Mouse (Mus musculus) adrenal gland, postnatal 14 days (tissue): ENCODE measurements around the gene Nit1. TPM values are rescaled to one million over a fixed set of nuclear protein-coding genes. Genes with fewer than 3 reads are reported as not detected.

Source experiments
- DNase-seq: peaks from one replicate; pipeline ENCODE4 v3.0.0; 2021; ENCODE audit warnings: mixed read lengths
- long read RNA-seq, 2 experiments: library from polyadenylated mRNA; stranded (forward); transcript quantifications; one replicate each; pipeline ENCODE4 v2.0.0; 2021
- total RNA-seq: library from RNA; stranded (reverse); gene quantifications from 2 replicates; pipeline ENCODE4 v1.2.3, GENCODE M21; 2021

Gene Nit1
- total RNA-seq, result 62.1 and 62.8 TPM in 2 replicates
- long read RNA-seq, experiment 1, transcript Nit1-201 (7 exons, 3,041 nt), result minor isoform, 6 of 94 reads
- long read RNA-seq, experiment 1, transcript Nit1-202 (7 exons, 1,335 nt), result major isoform, 19 of 94 reads
- long read RNA-seq, experiment 1, partial matches to known transcripts, result 66 of 94 reads
- long read RNA-seq, experiment 1, other reads (novel, unspliced or antisense), result 2 of 94 reads
- long read RNA-seq, experiment 2, transcript Nit1-202 (7 exons, 1,335 nt), result major isoform, 16 of 86 reads
- long read RNA-seq, experiment 2, partial matches to known transcripts, result 4 of 86 reads
- long read RNA-seq, experiment 2, other reads (novel, unspliced or antisense), result 64 of 86 reads

DNA sequence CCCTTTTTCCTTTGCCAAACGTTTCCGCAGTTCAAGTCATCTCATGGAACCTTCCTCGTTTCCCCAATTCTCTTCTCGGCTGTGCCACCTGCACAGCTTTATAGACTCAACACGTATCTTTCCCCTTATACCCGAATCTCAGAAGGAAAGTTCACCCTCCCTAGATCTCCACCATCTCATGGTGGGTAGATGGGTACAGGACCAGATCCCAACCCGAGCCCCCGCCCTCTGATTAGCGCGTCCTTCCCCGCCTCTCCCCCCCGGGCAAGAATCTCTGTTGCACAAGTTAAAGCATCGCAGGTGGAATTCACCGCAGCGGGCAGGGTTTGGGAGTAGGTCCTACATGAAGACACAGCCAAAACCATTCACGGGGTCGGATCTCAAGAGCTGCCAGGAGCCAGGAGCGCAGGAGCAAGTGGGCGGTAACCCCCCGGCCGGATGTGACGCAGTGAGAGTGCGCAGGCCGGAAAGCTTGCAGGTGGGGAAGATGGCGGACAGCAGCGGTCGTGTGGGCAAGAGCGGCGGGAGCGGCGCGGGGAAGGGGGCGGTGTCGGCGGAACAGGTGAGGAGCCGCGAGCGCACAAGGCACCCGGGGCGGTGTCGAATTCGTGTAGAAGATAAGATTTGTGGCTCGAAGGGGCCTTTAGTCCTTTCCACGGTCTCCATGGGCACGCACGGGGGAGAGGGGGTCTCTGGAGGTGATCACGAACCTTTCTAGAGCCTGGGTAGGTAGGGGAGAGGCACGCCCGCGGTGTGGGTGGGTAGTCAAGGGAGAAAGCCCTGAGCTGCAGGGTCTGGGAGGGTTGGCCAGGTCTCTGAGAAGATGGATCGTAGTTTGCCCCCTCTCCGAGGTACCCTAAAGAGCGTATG, at the start of gene Nit1, which contains the start of gene Pfdn2:
TSS of gene Nit1 (minus strand) at position 422 of the 870 bp plus-strand sequence.
TSS of gene Pfdn2 (plus strand) at position 446 of the 870 bp plus-strand sequence.
- DNase-seq, result peak; percentile 97

- DNase-seq, result peak; percentile 33
Observed at GRCm38 (mm10) chr1:171390101-171390500, 44.7 kb upstream of the Nit1 start.

- peak; percentile 53 for DNase-seq
Observed at GRCm38 (mm10) chr1:171388376-171389102, 43.1 kb upstream of the Nit1 start, which contains the start of gene Arhgap30. Gene Arhgap30 (plus strand): TSS chr1:171388954.

DNA sequence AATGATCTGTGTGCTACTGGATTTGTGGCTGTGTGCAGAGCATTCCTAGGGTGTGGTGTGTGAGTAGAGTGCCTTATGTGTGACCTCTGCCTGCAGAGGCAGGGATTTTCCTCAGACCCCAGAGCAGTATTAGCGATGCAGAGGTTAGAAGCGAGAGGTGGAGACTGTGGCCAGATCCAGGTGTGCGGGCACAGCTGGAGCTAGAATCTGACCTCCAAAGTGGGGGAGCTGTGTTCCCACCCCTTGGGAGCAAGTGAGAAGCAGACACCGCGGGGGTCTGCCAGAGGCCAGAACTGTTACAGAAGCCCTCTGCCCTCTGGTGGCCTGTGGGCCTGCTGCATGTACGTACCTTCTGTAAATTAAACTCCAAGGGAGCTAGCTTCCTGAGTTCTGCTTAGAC, 41.7 kb upstream of the Nit1 start:
- DNase-seq, result no peak

- DNase-seq, result no peak
Observed at GRCm38 (mm10) chr1:171385171-171385570, 39.7 kb upstream of the Nit1 start.

GRCm38 (mm10) chr1:171384361-171384760, 38.9 kb upstream of the Nit1 start:
- DNase-seq, result no peak

- DNase-seq, result no peak
Observed at GRCm38 (mm10) chr1:171382096-171382620, 36.7 kb upstream of the Nit1 start.

DNA sequence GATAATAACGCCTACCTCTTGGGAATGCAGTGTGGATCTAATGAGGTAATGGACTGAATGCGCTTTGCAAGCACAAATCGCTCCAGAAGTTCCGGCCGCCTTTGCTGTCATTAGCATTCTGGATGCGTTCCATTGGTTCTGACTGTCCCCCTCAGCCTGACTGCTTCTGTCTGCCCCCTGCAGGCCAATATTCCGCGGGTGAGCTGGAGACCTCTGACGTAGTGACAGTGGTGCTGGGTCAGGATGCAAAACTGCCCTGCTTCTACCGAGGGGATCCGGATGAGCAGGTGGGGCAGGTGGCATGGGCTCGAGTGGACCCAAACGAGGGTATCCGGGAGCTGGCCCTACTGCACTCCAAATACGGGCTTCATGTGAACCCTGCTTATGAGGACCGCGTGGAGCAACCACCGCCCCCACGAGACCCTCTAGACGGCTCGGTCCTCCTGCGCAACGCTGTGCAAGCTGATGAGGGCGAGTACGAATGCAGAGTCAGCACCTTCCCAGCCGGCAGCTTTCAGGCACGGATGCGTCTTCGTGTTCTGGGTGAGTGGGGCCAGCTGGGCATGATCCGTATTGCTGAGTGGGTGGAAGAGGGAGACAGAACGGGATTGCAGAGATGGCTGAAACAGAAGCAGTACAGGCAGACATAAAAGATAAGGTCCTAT, 34.6 kb upstream of the Nit1 start:
- peak; percentile 90 for DNase-seq

GRCm38 (mm10) chr1:171378298-171378697, 32.9 kb upstream of the Nit1 start:
- DNase-seq, result no peak

DNA sequence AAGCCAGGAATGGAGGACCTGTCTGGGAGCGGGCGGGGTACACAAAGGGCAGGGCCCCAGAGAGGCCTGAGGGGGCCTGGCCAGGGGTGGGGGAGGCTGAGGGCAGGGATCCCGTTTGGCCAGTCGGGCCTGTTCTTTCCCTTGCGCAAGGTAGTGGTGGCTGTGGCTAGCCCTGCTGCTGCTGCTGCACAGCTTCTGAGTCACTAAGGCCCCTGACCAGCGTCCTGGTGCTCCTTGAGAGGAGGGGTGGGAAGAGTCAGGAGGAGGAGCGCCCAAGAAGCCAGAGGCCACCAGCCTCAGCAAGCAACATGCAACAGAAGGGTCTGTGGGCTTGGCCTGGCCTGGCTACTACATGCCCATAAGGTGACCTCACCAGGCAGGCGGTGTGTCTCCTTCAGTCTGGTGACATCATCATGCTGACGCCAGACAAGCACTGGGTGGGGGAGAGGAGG, 30.2 kb upstream of the Nit1 start:
- DNase-seq, result peak; percentile 12

- DNase-seq, result no peak
Observed at GRCm38 (mm10) chr1:171373946-171374345, 28.5 kb upstream of the Nit1 start.

DNA sequence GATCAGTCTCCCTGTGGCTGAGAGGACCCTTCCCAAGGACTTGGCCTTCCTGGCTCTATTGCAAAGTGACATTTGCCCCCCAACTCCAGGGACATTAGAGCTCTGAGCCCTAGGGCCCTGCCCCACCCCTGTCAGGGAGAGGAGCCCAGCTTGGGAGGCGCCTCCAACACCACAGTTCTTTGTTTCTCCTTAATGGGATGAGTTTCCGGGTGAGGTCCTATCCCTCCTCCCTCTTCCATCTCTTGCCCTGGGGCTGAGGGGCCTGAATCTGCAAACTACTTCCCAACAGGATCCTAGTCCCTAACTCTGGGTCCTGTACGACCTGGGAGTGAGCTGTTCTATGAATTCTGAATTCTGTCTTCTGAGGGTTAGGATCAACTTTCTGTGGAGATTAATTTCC, 27.4 kb upstream of the Nit1 start:
- DNase-seq, result no peak

DNA sequence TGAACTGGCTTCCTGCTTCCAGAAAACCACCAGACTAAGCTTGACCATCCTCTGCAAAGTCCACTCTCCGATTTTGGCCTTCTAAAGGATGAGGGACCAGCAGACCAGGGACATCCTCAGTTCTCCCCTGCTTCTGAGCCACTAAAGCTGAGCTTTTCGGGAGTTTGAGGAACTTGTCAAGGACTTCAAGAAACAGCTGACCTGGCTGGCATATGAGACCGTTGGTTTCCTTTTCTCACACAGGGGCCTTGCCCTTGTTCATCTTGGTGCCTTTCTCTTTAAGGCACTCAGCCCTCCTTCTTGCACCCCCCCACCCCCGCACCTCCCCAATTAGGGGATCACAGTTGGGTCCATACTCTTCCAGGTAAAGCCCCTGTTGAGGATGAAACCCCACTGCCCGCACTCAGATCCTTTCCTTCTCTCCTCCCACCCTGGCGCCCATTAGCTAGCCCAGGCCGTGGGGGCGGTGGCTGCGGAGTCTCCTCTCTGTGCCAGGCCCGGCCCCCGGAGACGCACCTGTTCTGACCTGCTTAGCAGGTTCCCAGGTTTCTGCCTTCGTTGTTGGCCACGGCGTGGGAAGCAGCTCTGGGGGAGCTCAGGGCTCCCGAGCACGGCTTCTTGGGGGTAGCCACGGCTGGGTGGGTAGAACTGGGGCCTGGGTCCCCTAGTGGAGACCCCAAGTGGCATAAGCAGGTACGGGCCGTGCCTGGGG, 24.6 kb upstream of the Nit1 start, which contains the start of gene Nectin4:
TSS of gene Nectin4 (plus strand) at position 255 of the 712 bp plus-strand sequence.
- no peak for DNase-seq

GRCm38 (mm10) chr1:171365934-171366333, 20.5 kb upstream of the Nit1 start:
- DNase-seq, result no peak

- DNase-seq, result peak; percentile 82
Observed at GRCm38 (mm10) chr1:171361106-171362103, 16.0 kb upstream of the Nit1 start.

GRCm38 (mm10) chr1:171360656-171361055, 15.2 kb upstream of the Nit1 start, which contains the start of gene Klhdc9:
Gene Klhdc9 (minus strand): TSS chr1:171360798.
- peak; percentile 97 for DNase-seq

DNA sequence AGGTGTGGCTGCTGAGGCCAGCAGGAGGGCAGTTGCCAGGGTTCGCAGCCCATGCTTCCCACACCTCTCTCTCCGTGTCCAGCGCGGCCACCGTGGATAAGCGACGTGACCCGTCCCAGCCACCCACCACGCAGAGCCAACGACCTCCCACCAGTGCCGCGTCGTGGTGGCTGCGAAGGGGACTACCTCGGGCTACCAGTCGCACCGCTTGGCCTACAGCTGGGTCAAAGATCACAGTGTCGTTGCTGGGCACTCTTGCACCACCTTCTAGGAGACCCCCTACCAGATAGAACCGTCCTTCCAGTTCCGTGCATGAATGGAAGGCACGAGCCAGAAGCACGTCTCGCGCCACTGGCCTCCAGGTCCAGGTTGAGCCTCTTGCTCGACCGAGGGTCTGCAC, 14.8 kb upstream of the Nit1 start:
- peak; percentile 59 for DNase-seq

- DNase-seq, result peak; percentile 45
Observed at GRCm38 (mm10) chr1:171358421-171358820, 13.0 kb upstream of the Nit1 start.

DNA sequence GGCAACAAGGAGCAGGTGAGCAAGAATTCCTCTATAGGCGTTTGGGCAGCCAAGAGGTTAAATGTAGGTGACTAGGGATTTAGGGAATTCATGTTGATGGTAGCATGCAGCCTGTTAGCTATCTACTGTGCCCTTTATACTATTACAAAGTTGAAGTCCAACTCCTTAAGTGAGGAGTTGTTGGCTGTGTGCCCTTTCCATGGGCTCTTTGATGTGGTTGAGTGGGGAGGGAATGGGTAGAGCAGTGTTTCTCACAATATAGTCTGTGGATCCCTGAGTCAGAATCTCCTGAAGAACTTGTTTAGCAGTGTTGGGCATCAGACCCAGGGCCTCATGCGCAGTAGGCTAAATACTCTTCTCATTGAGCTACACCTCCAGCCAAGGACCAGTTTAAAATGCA, 11.4 kb upstream of the Nit1 start:
- DNase-seq, result no peak
